10 mouse cellular contexts compared by ENCODE assay signal in genomic region chr12:83044621-83044990, GRCm38 (mm10).
DNase-seq lines count a peak whose midpoint lies in the region; ATAC-seq and TF ChIP-seq lines count a peak whose summit lies in the region.
"Had no signal": no experiment of that assay in that cellular context is flagged by ENCODE, and none has a peak within 500 bp of the region (broad histone marks: within the 10 kb centered on the region; RNA-seq: fewer than 3 reads in every experiment).

No protein-coding gene starts in this region.

- no peak overlapping the region for H3K9ac ChIP-seq in heart, embryonic 12.5 days
- no peak overlapping the region; the same call in 1 of the 2 replicates for H3K9ac ChIP-seq in forebrain, postnatal 0 days
- peak overlapping the region; percentile 1; the same call in 1 of the 2 replicates for H3K9ac ChIP-seq in midbrain, embryonic 16.5 days (ENCODE audit: low read depth, low read length)
- H3K9ac ChIP-seq in liver, embryonic 11.5 days (ENCODE audit: low read depth, low read length) = no peak overlapping the region
- H3K9ac ChIP-seq: liver, embryonic 15.5 days had no signal

- H3K27ac ChIP-seq in heart, embryonic 12.5 days (ENCODE audit: poor library complexity, severe bottlenecking) = peak overlapping the region; percentile 25; the same call in 1 of the 2 replicates
- H3K27ac ChIP-seq in forebrain, postnatal 0 days (ENCODE audit: low read depth, low read length) = peak overlapping the region; percentile 76
- H3K27ac ChIP-seq in midbrain, embryonic 16.5 days (ENCODE audit: low read length) = peak overlapping the region; percentile 80
- no peak overlapping the region for H3K27ac ChIP-seq in liver, embryonic 11.5 days (ENCODE audit: low read depth, low read length)
- H3K27ac ChIP-seq: liver, embryonic 15.5 days had no signal

- WGBS in heart, embryonic 12.5 days = 16% methylated on average over 4 of the region's 4 CpGs
- WGBS in forebrain, postnatal 0 days = 2% methylated on average over 4 of the region's 4 CpGs
- 8% methylated on average over 4 of the region's 4 CpGs for WGBS in midbrain, embryonic 16.5 days
- WGBS in liver, embryonic 11.5 days = 45% methylated on average over 4 of the region's 4 CpGs

- H3K4me1 ChIP-seq in heart, embryonic 12.5 days (replicated peaks) = peaks cover 24% of the 10 kb centered on the region
- peaks cover 15% of the 10 kb centered on the region for H3K4me1 ChIP-seq in forebrain, postnatal 0 days (ENCODE audit: insufficient read depth)
- H3K4me1 ChIP-seq in midbrain, embryonic 16.5 days (ENCODE audit: control insufficient read depth, insufficient read depth, low read length) = peaks cover 24% of the 10 kb centered on the region
- H3K4me1 ChIP-seq in liver, embryonic 11.5 days (replicated peaks; ENCODE audit: control insufficient read depth, insufficient read depth, low read length) = no peaks in the 10 kb centered on the region
- H3K4me1 ChIP-seq: liver, embryonic 15.5 days had no signal

- no peak overlapping the region for H3K4me2 ChIP-seq in heart, embryonic 12.5 days
- H3K4me2 ChIP-seq in forebrain, postnatal 0 days (ENCODE audit: low read depth) = peak overlapping the region; percentile 40
- H3K4me2 ChIP-seq in midbrain, embryonic 16.5 days (ENCODE audit: low read length) = peak overlapping the region; percentile 41
- H3K4me2 ChIP-seq in liver, embryonic 11.5 days = no peak overlapping the region
- H3K4me2 ChIP-seq: liver, embryonic 15.5 days had no signal

- TF ChIP-seq CTCF in forebrain, postnatal 0 days (IDR thresholded peaks at IDR 0.05; ENCODE audit: low read depth) = no peak

- no peak for ATAC-seq in heart, embryonic 12.5 days (ENCODE audit: insufficient number of reproducible peaks, low FRiP score)
- peak; percentile 72 for ATAC-seq in forebrain, postnatal 0 days
- peak; percentile 83 for ATAC-seq in midbrain, embryonic 16.5 days
- no peak for ATAC-seq in liver, embryonic 11.5 days (replicated peaks; ENCODE audit: low FRiP score)
- ATAC-seq: intestine, embryonic 16.5 days had no signal

- H3K9me3 ChIP-seq in heart, embryonic 12.5 days (replicated peaks) = no peaks in the 10 kb centered on the region
- no peaks in the 10 kb centered on the region for H3K9me3 ChIP-seq in forebrain, postnatal 0 days (ENCODE audit: low read length)
- no peaks in the 10 kb centered on the region for H3K9me3 ChIP-seq in midbrain, embryonic 16.5 days (replicated peaks; ENCODE audit: control insufficient read depth, low read length, poor library complexity, severe bottlenecking)
- H3K9me3 ChIP-seq in liver, embryonic 11.5 days (ENCODE audit: control insufficient read depth, low read length) = no peaks in the 10 kb centered on the region
- H3K9me3 ChIP-seq: liver, embryonic 15.5 days had no signal

- H3K27me3 ChIP-seq in heart, embryonic 12.5 days (replicated peaks) = no peaks in the 10 kb centered on the region
- no peaks in the 10 kb centered on the region for H3K27me3 ChIP-seq in forebrain, postnatal 0 days (ENCODE audit: insufficient read depth, low read length)
- H3K27me3 ChIP-seq in midbrain, embryonic 16.5 days (ENCODE audit: control insufficient read depth, insufficient read depth, low read depth, low read length) = no peaks in the 10 kb centered on the region
- H3K27me3 ChIP-seq in liver, embryonic 11.5 days (replicated peaks; ENCODE audit: control insufficient read depth, insufficient read depth, low read length) = no peaks in the 10 kb centered on the region

- H3K36me3 ChIP-seq in heart, embryonic 12.5 days = no peaks in the 10 kb centered on the region
- H3K36me3 ChIP-seq in forebrain, postnatal 0 days (ENCODE audit: insufficient read depth) = no peaks in the 10 kb centered on the region
- no peaks in the 10 kb centered on the region for H3K36me3 ChIP-seq in midbrain, embryonic 16.5 days (ENCODE audit: control insufficient read depth, insufficient read depth, low read length)
- no peaks in the 10 kb centered on the region for H3K36me3 ChIP-seq in liver, embryonic 11.5 days (ENCODE audit: control insufficient read depth, insufficient read depth, low read length)
- H3K36me3 ChIP-seq: liver, embryonic 15.5 days had no signal

- DNase-seq in heart, postnatal 4 days = no peak
- peak; percentile 25 for DNase-seq in embryo, embryonic 10 days (ENCODE audit: low spot score)
- no peak for DNase-seq in forebrain, postnatal 0 days
- DNase-seq in adrenal gland, postnatal 14 days = no peak
- DNase-seq in liver, embryonic 11.5 days (ENCODE audit: low spot score) = no peak
- no peak for DNase-seq in urinary bladder, postnatal 4 days (ENCODE audit: low spot score in 2 of 2)

- H3K4me3 ChIP-seq in heart, embryonic 12.5 days = no peak overlapping the region
- H3K4me3 ChIP-seq in forebrain, postnatal 0 days (ENCODE audit: low read depth, low read length) = peak overlapping the region; percentile 13; the same call in 1 of the 2 replicates
- H3K4me3 ChIP-seq in midbrain, embryonic 16.5 days (ENCODE audit: low read depth, low read length) = no peak overlapping the region
- no peak overlapping the region for H3K4me3 ChIP-seq in liver, embryonic 11.5 days (ENCODE audit: low read depth, low read length)
- H3K4me3 ChIP-seq: liver, embryonic 15.5 days had no signal

Comparison
In these comparisons a context has a peak if more than half of its experiments do, and no peak if none do; other contexts are left out.
1. ATAC-seq: peak in forebrain, postnatal 0 days (single experiment) and midbrain, embryonic 16.5 days (single experiment); none in heart, embryonic 12.5 days (single experiment) and liver, embryonic 11.5 days (single experiment).
2. H3K4me2 ChIP-seq: peak in forebrain, postnatal 0 days (single experiment) and midbrain, embryonic 16.5 days (single experiment); none in heart, embryonic 12.5 days (single experiment) and liver, embryonic 11.5 days (single experiment).